Mouse (Mus musculus): ENCODE data around the gene Rars2. TPM values are rescaled to one million over a fixed set of nuclear protein-coding genes. Genes with fewer than 3 reads are reported as not detected.

Rars2 gene
- polyA plus RNA-seq, 1 experiment: 27.4 TPM

GRCm38 (mm10) chr4:34667923-34668322 lies 53.2 kb downstream of the Rars2 start:
- Histone ChIP-seq H3K27ac (ENCODE audit: insufficient read depth, low read length) (no peak overlapping the region), H3K4me1 (ENCODE audit: control insufficient read depth, insufficient read depth, low read length) (no peaks in the 10 kb centered on the region), H3K4me3 (ENCODE audit: insufficient read depth, low read length) (no peak overlapping the region)
- no peak for TF ChIP-seq POLR2A (IDR thresholded peaks at IDR 0.05; ENCODE audit: extremely low read depth, insufficient read depth, low read length)
- TF ChIP-seq CTCF (IDR thresholded peaks at IDR 0.05; ENCODE audit: extremely low read depth, insufficient read depth, low read length): no peak

GRCm38 (mm10) chr4:34673721-34674120 lies 59.0 kb downstream of the Rars2 start:
- no peak for TF ChIP-seq POLR2A (IDR thresholded peaks at IDR 0.05; ENCODE audit: extremely low read depth, insufficient read depth, low read length)
- TF ChIP-seq CTCF (IDR thresholded peaks at IDR 0.05; ENCODE audit: extremely low read depth, insufficient read depth, low read length): no peak
- Histone ChIP-seq H3K27ac (ENCODE audit: insufficient read depth, low read length) (no peak overlapping the region), H3K4me3 (ENCODE audit: insufficient read depth, low read length) (no peak overlapping the region), H3K4me1 (ENCODE audit: control insufficient read depth, insufficient read depth, low read length) (no peaks in the 10 kb centered on the region)

GRCm38 (mm10) chr4:34680530-34680929 lies 65.8 kb downstream of the Rars2 start:
- H3K27ac ChIP-seq (ENCODE audit: insufficient read depth, low read length): no peak overlapping the region
- TF ChIP-seq POLR2A (IDR thresholded peaks at IDR 0.05; ENCODE audit: extremely low read depth, insufficient read depth, low read length): no peak
- TF ChIP-seq CTCF (IDR thresholded peaks at IDR 0.05; ENCODE audit: extremely low read depth, insufficient read depth, low read length): no peak
- H3K4me1 ChIP-seq (ENCODE audit: control insufficient read depth, insufficient read depth, low read length): no peaks in the 10 kb centered on the region; the same call in 1 of the 2 replicates
- no peak overlapping the region for H3K4me3 ChIP-seq (ENCODE audit: insufficient read depth, low read length)

GRCm38 (mm10) chr4:34686874-34687567 lies 72.3 kb downstream of the Rars2 start, which contains the start of gene Slc35a1:
TSS of gene Slc35a1 (minus strand) at chr4:34687438.
- TF ChIP-seq POLR2A (IDR thresholded peaks at IDR 0.05; ENCODE audit: extremely low read depth, insufficient read depth, low read length) (peak; percentile 73; the same call in 1 of the 2 replicates), CTCF (IDR thresholded peaks at IDR 0.05; ENCODE audit: extremely low read depth, insufficient read depth, low read length) (no peak)
- Histone ChIP-seq H3K4me1 (ENCODE audit: control insufficient read depth, insufficient read depth, low read length) (no peaks in the 10 kb centered on the region; the same call in 1 of the 2 replicates), H3K27ac (ENCODE audit: insufficient read depth, low read length) (peak within 1 kb of the TSS; percentile 98), H3K4me3 (ENCODE audit: insufficient read depth, low read length) (peak within 1 kb of the TSS; percentile 97)

GRCm38 (mm10) chr4:34688021-34688420 lies 73.3 kb downstream of the Rars2 start:
- TF ChIP-seq CTCF (IDR thresholded peaks at IDR 0.05; ENCODE audit: extremely low read depth, insufficient read depth, low read length): no peak
- TF ChIP-seq POLR2A (IDR thresholded peaks at IDR 0.05; ENCODE audit: extremely low read depth, insufficient read depth, low read length): no peak
- Histone ChIP-seq H3K27ac (ENCODE audit: insufficient read depth, low read length) (no peak overlapping the region), H3K4me1 (ENCODE audit: control insufficient read depth, insufficient read depth, low read length) (no peaks in the 10 kb centered on the region; the same call in 1 of the 2 replicates), H3K4me3 (ENCODE audit: insufficient read depth, low read length) (no peak overlapping the region; the same call in 1 of the 2 replicates)

GRCm38 (mm10) chr4:34701528-34701927 lies 86.8 kb downstream of the Rars2 start:
- no peaks in the 10 kb centered on the region for H3K4me1 ChIP-seq (ENCODE audit: control insufficient read depth, insufficient read depth, low read length)
- H3K27ac ChIP-seq (ENCODE audit: insufficient read depth, low read length): no peak overlapping the region
- TF ChIP-seq POLR2A (IDR thresholded peaks at IDR 0.05; ENCODE audit: extremely low read depth, insufficient read depth, low read length) (no peak), CTCF (IDR thresholded peaks at IDR 0.05; ENCODE audit: extremely low read depth, insufficient read depth, low read length) (peak; percentile 40)
- no peak overlapping the region for H3K4me3 ChIP-seq (ENCODE audit: insufficient read depth, low read length)

GRCm38 (mm10) chr4:34702231-34702630 lies 87.5 kb downstream of the Rars2 start:
- Histone ChIP-seq H3K4me1 (ENCODE audit: control insufficient read depth, insufficient read depth, low read length) (no peaks in the 10 kb centered on the region), H3K27ac (ENCODE audit: insufficient read depth, low read length) (no peak overlapping the region), H3K4me3 (ENCODE audit: insufficient read depth, low read length) (no peak overlapping the region)
- no peak for TF ChIP-seq CTCF (IDR thresholded peaks at IDR 0.05; ENCODE audit: extremely low read depth, insufficient read depth, low read length)
- no peak for TF ChIP-seq POLR2A (IDR thresholded peaks at IDR 0.05; ENCODE audit: extremely low read depth, insufficient read depth, low read length)

GRCm38 (mm10) chr4:34703029-34703428 lies 88.3 kb downstream of the Rars2 start:
- Histone ChIP-seq H3K4me1 (ENCODE audit: control insufficient read depth, insufficient read depth, low read length) (no peaks in the 10 kb centered on the region), H3K4me3 (ENCODE audit: insufficient read depth, low read length) (no peak overlapping the region), H3K27ac (ENCODE audit: insufficient read depth, low read length) (no peak overlapping the region)
- TF ChIP-seq POLR2A (IDR thresholded peaks at IDR 0.05; ENCODE audit: extremely low read depth, insufficient read depth, low read length) (no peak), CTCF (IDR thresholded peaks at IDR 0.05; ENCODE audit: extremely low read depth, insufficient read depth, low read length) (no peak)

GRCm38 (mm10) chr4:34707248-34707647 lies 92.5 kb downstream of the Rars2 start:
- H3K4me1 ChIP-seq (ENCODE audit: control insufficient read depth, insufficient read depth, low read length): no peaks in the 10 kb centered on the region
- H3K27ac ChIP-seq (ENCODE audit: insufficient read depth, low read length): no peak overlapping the region
- no peak for TF ChIP-seq CTCF (IDR thresholded peaks at IDR 0.05; ENCODE audit: extremely low read depth, insufficient read depth, low read length)
- TF ChIP-seq POLR2A (IDR thresholded peaks at IDR 0.05; ENCODE audit: extremely low read depth, insufficient read depth, low read length): no peak
- no peak overlapping the region for H3K4me3 ChIP-seq (ENCODE audit: insufficient read depth, low read length)

GRCm38 (mm10) chr4:34708127-34708526 lies 93.4 kb downstream of the Rars2 start:
- H3K27ac ChIP-seq (ENCODE audit: insufficient read depth, low read length): no peak overlapping the region
- no peaks in the 10 kb centered on the region for H3K4me1 ChIP-seq (ENCODE audit: control insufficient read depth, insufficient read depth, low read length)
- TF ChIP-seq POLR2A (IDR thresholded peaks at IDR 0.05; ENCODE audit: extremely low read depth, insufficient read depth, low read length) (no peak), CTCF (IDR thresholded peaks at IDR 0.05; ENCODE audit: extremely low read depth, insufficient read depth, low read length) (no peak)
- no peak overlapping the region for H3K4me3 ChIP-seq (ENCODE audit: insufficient read depth, low read length)

Other genes with a start within 250 kb of the Rars2 start
- 75.1 and 75.8 TPM in 2 replicates for gene Akirin2, start 64.0 kb upstream of the Rars2 start, polyA plus RNA-seq (2012; rRNA removed)
- gene Orc3, start within 50 bp of the Rars2 start, polyA plus RNA-seq (2012; rRNA removed): 32.8 and 34.8 TPM in 2 replicates
- 17.3 and 19.1 TPM in 2 replicates for gene Slc35a1, start 72.5 kb downstream of the Rars2 start, polyA plus RNA-seq (2012; rRNA removed)
- 2.0 and 2.1 TPM in 2 replicates for gene Cfap206, start 115.2 kb downstream of the Rars2 start, polyA plus RNA-seq (2012; rRNA removed)
- gene Gm136, start 141.3 kb downstream of the Rars2 start, polyA plus RNA-seq (2012; rRNA removed): 0.09 TPM in 1 of 2 replicates, not detected in the other
- 27.1 and 30.9 TPM in 2 replicates for gene Smim8, start 163.5 kb downstream of the Rars2 start, polyA plus RNA-seq (2012; rRNA removed)

Data from cortical plate, adult 2 months (tissue).